Mouse (Mus musculus): ENCODE data around the gene Ccdc63. TPM values are rescaled to one million over a fixed set of nuclear protein-coding genes. Genes with fewer than 3 reads are reported as not detected.

Ccdc63 gene
- total RNA-seq, 2 experiments from 2014 or later, result not detected

DNA sequence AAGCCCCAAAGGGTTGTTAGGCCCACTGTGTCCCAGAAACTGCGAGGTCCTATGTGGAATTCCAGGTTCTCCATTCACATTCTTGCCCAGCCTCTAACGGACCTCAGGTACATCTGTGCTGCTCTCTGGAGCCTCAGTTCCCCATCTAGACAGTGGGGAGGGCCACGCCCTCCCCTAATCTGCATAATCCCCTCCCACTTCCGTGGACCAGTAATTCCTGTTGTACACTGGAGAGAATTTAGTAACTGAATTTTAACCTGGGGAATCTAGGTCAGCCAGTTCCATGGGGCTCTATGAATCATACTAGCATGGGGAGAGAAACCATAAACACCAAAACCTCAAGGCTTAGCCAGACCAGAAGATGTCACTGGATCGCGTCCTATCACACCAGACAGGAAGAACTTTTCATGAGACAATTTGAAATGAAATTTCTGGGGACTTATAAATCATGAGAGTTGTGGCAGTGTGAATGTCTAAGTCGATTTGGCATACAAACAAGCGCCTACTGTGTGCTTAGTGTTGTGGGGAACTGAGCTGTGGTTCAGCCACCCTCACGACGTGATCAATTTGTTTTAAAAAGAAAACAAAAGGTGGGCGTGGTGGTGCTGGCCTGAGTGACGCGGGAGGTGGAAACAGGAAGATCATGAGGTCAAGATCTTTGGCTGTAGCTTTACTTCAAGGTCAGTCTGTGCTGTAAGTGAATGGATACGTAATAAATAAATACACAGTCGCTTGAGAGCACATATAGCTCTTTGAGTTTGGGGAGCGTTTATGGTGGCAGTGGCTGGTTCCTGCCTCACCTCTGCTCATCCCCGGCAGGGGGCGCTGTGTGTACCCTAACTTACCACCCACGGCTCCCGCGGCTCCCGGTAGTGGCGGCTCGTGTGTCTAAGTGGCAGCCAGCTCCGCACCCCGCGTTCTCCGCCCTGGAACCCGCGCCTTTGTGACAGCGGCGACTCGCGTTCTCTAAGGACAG is 9.3 kb downstream of the Ccdc63 start:
- peak; percentile 66 for DNase-seq (ENCODE audit: low spot score)
- intact Hi-C loops (cut with DNase I), result loop anchor here (1.0 to 5.0 kb wide), 3 partner anchors 45 to 213 kb away; partner anchors contain the start of gene Tctn1

DNA sequence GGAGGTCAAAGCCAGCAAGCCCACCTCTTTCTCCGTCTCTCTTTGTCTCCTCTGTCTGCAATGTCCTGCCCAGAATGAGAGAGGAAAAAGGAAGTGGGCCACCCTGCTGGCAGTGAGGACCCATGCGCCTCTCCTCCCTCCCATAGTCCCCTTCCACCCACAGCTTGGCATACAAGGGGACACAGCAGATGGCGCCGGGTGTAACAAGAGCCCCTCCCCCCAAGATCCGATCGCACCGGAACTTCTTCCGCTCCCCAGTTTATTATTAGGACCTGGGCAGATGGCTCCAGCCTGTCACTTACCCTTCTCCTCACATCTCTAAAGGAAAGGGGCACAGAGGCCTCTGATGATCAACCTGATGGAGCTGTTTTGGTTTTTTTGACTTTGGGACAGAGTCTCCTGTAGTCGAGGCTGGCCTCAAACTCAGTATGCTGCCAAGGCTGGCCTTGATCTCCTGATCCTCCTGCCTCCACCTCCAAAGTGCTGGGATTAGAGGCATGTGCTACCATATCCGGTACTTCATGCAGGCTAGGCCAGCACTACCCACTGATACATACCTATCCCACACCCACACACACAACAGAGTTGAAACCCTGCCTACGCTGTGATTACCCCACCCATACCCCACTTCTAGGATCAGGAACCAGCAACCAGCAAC is 10.2 kb downstream of the Ccdc63 start:
- intact Hi-C loops (cut with DNase I), result loop anchor here (2.0 to 5.0 kb wide), 2 partner anchors 132 to 214 kb away; partner anchors contain the start of gene Tctn1
- no peak for DNase-seq (ENCODE audit: low spot score)

DNA sequence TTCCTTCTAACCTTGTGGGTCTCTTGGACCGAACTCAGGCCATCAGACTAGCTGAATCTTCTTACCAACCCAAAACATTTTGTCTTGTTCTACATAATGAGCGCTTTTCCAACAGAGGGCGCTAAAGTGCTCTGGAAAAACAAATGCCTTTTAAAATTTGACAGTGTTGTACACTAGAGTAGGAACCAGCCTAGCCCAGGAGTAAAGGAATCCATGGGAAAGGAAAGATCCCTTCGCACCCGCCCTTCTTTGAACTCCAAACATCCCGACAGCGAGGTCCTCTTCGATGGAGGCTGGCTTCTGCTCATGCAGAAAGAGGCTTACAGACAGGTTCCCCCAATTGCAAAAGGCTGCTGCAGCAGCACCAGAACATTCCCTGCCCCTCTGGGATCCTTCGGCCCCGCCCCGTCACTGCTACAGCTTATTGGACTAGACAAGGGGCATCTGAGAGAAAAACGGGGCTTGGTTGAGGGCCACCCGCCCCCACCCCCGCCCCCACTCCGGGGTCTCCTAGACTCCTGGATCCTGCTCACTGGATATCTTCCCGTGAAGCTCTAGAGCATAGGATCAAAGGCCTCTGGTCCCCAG is 11.5 kb downstream of the Ccdc63 start:
- intact Hi-C loops (cut with DNase I), result no loop called here
- DNase-seq (ENCODE audit: low spot score), result no peak

DNA sequence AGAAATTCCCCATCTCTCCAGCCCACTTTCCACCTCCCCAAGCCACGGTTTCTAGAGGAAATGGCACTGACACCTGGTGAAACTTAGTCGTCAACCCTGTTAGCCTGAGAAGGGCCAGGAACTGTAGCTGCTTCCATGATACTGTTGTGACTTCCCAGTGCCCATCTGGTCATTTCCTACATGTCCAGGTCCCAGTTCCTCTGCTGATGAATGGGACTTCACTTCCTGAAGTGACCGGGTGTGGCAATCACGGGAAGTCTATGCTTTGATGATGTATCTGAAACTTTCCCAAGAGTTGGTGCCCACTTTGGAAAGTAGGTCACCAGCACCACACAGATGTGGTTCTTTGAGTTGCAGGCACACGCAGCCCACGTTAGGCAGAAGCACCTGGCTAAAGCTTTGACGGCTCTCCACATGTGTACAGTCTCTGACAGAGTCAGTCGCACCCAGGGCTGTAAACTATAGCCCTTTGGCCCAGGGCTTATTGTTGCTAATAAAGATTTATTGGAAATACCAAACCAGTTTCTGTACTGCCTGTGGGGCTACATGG is 15.3 kb downstream of the Ccdc63 start:
- intact Hi-C loops (cut with DNase I), result no loop called here

DNA sequence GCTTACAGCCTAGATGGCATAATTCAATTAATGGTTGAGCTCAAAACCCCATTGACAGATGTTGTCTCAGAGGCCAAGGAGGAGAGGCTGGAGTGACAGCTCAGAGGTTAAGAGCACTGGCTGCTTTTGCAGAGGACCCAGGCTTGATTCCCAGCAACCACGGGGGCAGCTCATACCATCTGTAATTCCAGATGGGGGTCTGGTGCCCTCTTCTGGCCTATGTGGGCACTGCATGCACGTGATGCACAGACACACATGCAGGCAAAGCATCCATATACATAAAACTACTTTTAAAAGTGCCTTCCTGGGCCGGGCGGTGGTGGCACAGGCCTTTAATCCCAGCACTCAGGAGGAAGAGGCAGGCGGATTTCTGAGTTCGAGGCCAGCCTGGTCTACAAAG is 24.4 kb downstream of the Ccdc63 start:
- no peak for DNase-seq (ENCODE audit: low spot score)
- intact Hi-C loops (cut with DNase I), result no loop called here

More for the DNA sequence above, 15.3 kb downstream of the Ccdc63 start:
- no peak for DNase-seq (ENCODE audit: low spot score)

DNA sequence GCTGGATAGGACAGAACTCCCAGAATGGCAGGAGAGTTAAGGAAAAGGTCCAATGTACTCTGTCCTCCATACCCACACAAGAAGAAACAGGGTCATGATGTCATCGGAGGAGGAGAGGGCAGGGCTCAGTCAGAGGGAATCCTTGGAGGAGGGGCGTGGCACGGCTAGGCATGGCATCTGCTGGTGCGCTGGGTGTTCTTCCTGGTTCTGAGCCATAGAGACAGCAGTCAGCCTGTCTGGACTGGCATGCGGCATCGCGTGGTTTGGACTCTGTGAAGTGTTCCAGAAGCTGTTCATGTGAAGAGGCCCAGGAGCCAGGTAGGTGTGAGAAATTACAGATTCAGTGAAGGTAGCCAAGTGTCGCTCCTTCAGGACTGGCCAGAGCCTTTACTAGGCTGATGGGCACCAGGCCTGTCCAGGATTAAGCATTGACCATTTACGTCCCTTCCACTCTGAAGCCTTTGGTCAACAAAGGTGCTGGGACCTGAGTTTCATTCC is 25.3 kb downstream of the Ccdc63 start:
- no peak for DNase-seq (ENCODE audit: low spot score)
- intact Hi-C loops (cut with DNase I), result no loop called here

DNA sequence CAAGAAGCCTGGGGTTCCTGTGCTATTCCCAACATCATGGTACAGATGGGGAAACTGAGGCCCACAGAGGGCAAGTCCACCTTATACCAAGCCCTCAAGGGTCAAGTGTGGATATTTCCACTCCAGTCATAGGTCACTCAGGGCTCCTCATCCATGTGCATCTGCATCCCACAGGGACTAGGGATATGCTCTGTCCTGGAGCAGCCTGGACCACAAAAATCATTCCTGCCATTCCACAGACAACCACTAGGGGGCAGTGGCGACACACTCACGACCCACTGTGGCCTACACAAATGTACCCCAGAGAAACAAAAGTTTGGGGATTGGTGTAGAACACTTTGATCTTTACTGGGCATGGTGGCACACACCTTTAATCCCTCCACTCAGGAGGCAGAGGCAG is 26.4 kb downstream of the Ccdc63 start:
- intact Hi-C loops (cut with DNase I), result no loop called here

DNA sequence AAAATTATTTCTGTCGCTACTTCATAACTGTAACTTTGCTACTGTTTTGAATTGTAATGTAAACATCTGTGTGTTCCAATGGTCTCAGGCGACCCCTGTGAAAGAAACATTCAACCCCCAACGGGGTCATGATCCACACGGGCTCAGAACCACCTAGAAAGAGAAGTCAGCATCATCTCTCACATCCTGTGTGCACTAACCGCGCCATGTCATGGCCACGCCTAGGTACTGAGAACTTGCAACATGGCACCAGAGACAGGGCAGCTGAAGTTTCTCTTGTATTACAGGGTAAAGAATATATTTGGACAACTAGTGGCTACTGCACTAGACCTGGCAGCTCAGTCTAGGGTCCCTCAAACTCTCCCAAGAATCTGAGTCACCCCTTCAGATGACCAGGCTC is 27.2 kb downstream of the Ccdc63 start:
- intact Hi-C loops (cut with DNase I), result no loop called here
- no peak for DNase-seq (ENCODE audit: low spot score)

More for the DNA sequence above, 26.4 kb downstream of the Ccdc63 start:
- no peak for DNase-seq (ENCODE audit: low spot score)

DNA sequence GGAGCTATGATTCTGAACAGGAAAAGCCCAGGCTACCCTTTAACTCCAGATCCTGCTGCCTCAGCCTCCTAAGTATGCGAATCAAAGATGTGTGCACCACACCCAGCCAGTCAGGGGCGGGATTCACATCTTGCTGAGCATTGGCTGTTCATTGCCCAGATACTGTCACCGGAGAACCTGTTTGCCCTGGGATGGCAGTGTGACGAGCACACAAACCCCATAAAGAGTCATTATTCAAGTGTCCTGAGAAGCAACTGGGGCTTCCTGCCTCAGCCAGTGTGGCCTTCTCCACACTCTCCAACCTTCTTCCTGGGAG is 28.7 kb downstream of the Ccdc63 start:
- intact Hi-C loops (cut with DNase I), result no loop called here

DNA sequence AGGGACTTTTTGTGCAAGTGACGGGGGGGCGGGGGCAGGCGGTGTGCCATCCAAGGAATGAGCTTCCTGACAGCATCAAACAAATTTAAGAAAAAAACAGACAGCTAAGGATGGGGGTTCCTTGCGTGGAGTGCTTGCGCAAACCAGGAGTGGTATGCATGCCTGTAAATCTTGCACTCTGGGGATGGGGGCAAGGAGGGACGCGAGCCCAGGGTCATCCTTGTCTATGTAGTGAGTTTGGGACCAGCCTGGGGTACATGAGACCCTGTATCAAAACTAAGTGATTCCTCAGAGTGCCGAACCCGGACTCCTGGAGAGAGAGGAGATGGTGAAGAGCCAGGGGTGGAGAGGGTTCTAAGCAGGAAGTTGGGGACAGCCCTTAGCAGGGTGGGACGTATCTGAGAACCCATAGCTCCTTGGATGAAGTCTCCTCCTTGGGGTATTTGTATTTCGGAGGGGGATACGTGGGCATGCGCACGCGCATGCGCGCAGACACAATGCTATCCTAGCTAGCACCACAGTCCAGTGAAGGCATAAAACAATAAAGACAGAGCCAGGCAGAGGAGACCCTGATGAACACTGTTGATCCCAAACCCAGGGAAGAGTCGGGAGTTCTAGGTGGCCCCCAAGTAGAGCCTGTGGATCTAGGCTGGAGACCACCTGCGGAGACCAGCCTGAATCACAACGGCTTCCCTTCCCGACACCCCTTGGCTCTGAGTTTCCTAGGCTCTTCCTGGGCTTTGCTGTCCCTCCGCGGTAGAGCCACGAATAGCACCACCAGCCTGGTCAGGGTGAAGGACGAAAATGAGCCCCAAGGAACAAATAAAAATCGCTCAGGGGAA is 29.3 kb downstream of the Ccdc63 start:
- intact Hi-C loops (cut with DNase I), result no loop called here
- no peak for DNase-seq (ENCODE audit: low spot score)

More for the DNA sequence above, 28.7 kb downstream of the Ccdc63 start:
- no peak for DNase-seq (ENCODE audit: low spot score)

DNA sequence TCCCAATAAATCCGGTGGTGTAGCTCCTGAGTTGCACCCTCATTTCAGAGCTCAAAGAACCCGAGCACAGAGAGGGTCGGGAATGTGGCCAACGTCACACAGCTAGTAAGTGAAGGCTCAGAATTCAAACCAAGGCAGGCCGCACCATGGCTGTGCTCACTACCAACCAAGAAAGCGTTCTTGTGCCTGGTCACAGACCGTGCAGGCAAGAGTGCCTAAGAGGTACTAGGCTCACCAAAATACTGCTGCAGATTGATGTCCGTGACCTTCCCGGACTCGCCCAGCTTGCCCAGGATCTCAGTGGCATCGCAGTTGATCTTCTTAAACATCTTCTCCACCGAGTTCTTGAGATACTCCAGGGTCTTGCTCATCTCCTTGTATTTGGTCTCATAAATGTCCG is 30.0 kb downstream of the Ccdc63 start:
- no peak for DNase-seq (ENCODE audit: low spot score)
- intact Hi-C loops (cut with DNase I), result no loop called here

DNA sequence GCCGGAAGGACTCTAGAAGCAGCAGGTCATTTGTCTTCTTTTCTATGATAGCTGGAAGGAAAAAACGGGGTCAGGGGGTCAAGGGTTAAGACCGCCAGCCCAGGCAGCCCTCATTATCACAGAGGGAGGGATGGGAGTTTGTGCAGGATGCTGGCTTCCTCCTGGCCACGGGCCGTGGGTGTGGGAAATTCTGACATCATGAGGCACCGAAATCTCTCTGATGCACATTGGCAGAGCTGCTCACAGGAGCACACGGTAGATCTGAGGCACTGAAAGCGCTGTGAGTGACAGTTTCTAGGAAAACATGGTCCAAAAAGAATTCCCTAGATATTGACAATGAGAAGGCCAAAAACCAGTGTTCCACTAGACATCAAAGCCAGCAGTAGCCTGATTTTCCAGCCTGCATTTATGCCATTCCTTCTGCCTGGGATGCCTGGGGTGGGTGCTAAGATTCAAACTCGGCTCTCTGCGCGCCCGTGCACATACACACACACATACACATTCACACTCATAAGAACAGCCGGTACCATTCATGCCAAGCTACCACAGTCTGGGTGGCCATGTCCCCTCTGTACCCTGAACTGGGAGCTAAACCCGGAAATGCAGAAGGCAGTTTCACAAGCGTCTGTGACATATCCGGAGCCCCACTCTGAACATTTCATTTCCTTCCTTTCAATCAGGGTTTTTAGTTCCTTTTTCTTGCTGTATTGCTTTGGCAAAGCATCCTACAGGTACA is 31.1 kb downstream of the Ccdc63 start:
- intact Hi-C loops (cut with DNase I), result no loop called here
- no peak for DNase-seq (ENCODE audit: low spot score)

DNA sequence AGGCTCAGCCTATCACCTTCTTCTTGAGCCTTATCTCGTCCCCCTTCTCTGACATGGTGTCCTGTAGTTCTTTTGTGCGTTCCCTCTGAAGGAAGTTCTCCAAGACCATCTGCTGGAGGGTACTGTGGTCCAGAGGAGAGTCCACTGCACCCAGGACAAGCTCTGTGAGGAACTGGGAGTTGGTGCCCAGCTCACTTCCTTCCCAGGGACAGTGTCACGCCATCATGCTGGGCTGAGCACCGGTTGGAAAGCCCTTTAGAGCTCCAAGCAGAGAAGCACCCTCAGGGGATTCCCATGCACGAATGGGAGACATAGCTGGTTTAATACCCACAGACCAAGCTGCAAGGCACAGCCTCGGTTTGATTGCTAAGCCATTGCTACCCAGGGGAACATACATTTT is 32.5 kb downstream of the Ccdc63 start:
- intact Hi-C loops (cut with DNase I), result no loop called here

DNA sequence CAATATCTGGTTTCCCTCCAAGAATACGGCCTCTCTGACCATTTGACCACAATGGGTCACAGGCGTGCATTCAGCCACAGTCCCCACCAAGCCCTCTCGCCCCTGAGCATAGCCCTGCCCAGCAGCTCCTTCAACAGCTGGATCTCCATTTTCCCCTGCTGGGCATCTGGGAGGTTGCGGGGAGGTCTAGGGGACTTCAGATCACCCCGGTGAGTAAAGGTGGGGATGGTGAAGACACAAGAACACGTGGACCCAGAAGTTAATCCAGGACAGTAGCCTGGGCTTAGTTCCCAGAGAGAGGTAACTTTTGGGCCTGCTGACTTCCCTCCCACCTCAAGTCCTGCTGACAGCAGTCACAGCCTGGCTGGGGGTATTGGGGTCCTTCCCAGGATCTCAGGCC is 34.4 kb downstream of the Ccdc63 start:
- DNase-seq (ENCODE audit: low spot score), result no peak
- intact Hi-C loops (cut with DNase I), result no loop called here

More for the DNA sequence above, 32.5 kb downstream of the Ccdc63 start:
- no peak for DNase-seq (ENCODE audit: low spot score)

DNA sequence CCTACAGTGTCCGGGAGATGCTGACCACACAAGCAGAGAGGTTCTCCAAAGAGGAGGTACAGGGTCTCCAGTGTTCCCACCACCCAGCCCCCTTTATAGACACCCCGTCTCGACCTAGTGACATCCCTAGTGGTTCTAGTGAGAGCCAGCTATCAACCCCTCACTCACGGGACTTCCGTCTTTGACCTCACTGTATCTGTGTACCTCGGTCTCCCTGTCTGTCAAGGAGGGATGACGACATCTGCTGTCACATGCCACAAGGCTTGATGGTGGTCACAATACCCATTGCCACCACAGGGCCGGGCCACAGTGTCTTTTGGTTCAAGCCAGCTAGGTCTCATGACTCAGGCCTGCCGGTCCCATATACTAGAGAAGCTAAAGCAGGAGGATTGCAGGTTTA is 35.6 kb downstream of the Ccdc63 start:
- intact Hi-C loops (cut with DNase I), result no loop called here
- no peak for DNase-seq (ENCODE audit: low spot score)

DNA sequence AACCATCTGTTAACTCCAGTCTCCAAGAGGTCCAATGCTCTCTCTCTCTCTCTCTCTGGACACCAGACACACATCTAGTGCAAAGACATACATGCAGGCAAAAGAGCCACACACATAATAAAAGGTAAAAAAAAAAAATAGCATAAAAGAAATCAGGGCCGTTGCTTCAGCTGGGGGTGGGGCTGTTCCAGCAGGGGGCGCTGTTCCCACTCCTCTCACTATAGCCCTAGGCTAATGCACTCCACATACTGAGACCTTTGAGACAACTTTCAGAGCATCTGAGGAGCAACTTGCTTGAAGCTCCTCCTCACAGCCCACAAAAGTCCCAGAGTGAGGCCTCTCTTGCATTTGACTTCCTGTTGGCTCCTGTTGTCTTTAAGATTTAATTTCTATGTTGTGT is 36.4 kb downstream of the Ccdc63 start:
- intact Hi-C loops (cut with DNase I), result no loop called here
- no peak for DNase-seq (ENCODE audit: low spot score)

DNA sequence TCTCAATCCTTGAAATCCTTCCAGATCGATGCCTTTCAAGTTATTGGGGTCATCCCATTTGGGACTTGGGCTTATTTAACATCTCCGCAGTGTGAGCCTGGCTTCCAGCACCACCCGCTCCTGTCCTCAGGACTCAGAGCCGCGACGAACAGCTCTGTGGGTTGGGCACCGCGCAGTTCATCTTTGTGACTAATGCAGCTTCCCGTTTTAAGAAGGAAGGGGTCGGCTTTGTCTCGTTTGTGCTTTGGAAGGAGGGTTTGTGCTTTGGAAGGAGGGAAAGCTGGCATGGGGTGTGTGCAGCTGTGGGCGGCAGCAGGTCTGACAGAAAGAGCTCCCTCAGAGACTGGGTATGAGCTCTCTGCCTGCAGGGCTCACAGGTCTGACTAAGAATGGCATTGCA is 37.5 kb downstream of the Ccdc63 start:
- no peak for DNase-seq (ENCODE audit: low spot score)

DNA sequence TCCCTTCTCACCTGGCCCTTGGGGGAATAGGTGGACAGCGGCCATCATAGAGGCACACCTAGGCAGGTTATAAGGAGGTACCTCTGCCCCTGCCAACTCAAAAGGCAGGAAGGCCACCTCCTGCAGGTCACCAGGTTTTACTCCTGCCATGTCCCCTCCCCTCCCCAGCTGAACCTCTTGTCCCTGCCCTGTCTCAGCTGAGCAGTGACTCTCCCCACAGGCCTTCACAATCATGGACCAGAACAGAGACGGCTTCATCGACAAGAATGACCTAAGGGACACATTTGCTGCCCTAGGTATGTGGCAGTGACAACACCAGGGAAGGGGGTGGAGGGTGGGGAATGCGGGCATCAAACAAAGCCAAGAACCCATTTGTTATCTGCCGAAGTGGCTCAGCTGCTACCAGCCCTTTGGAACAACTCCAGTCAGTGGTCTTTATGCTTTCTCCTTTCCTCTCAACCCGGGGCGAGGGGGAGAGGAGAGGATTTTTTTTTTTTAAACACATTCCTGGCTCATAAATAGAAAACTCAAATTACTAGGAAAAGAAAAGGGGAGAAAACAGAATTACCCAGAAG is 38.1 kb downstream of the Ccdc63 start:
- DNase-seq (ENCODE audit: low spot score), result no peak
- intact Hi-C loops (cut with DNase I), result no loop called here

More for the DNA sequence above, 37.5 kb downstream of the Ccdc63 start:
- intact Hi-C loops (cut with DNase I), result no loop called here
